ENCODE assay signal across 11 mouse cellular contexts in the genomic region with DNA sequence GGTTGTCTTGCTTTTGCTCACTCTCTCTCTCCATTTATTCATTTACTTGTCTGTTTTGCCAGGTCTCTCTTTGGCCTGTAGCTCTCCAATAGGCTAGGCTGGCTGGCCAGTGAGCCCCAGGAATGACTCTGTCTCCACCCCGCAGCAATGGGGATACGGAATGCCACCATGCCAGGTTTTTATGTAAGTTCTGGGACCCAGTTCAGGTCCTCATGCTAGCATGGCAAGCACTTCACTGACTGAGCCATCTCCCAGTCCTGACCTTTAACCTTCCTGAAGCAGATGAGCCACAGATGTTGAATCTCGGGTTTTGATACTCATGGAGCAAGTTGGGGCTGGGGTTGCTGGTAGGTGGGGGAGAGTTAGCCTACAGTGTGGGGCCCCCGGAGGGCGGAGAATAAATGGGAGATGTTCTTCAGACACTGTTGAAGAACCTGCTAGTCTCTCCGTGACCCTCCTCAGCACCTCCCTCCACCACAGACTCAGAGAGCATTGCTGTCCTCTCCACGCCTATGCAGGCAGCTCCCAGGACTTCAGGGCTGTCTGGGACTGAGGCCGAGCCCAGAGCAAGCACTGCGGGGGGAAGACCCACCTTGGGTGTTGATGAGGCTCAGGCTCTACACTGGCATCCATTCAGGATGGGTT.
A peak's percentile ranks its signal among the peaks of the same experiment; 100 is the strongest.
DNase-seq lines count a peak whose midpoint lies in the region; ATAC-seq and TF ChIP-seq lines count a peak whose summit lies in the region.
"Had no signal": no experiment of that assay in that cellular context is flagged by ENCODE, and none has a peak within 500 bp of the region (broad histone marks: within the 10 kb centered on the region; RNA-seq: fewer than 3 reads in every experiment).

No protein-coding gene starts in this region.

- ATAC-seq in forebrain, embryonic 12.5 days (ENCODE audit: low FRiP score) = no peak
- ATAC-seq in forebrain, embryonic 16.5 days = no peak
- peak; percentile 18; the same call in 1 of the 2 replicates for ATAC-seq in heart, postnatal 0 days (ENCODE audit: insufficient read depth, low read depth)
- no peak for ATAC-seq in intestine, embryonic 16.5 days
- ATAC-seq: midbrain, embryonic 13.5 days had no signal

- H3K4me2 ChIP-seq in forebrain, embryonic 12.5 days = no peak overlapping the region
- H3K4me2 ChIP-seq in forebrain, embryonic 16.5 days (ENCODE audit: low read length) = no peak overlapping the region
- no peak overlapping the region for H3K4me2 ChIP-seq in heart, postnatal 0 days (ENCODE audit: low read depth, low read length)
- H3K4me2 ChIP-seq in intestine, embryonic 16.5 days (ENCODE audit: low read depth, low read length) = no peak overlapping the region
- H3K4me2 ChIP-seq: hindbrain, embryonic 15.5 days; midbrain, embryonic 13.5 days had no signal

- 0 out of 2 replicates have a peak, but pooled peaks cover 5% of the 10 kb centered on the region for H3K9me3 ChIP-seq in forebrain, embryonic 12.5 days
- H3K9me3 ChIP-seq in forebrain, embryonic 16.5 days (ENCODE audit: control insufficient read depth, low read length) = no peaks in the 10 kb centered on the region; the same call in 1 of the 2 replicates
- no peaks in the 10 kb centered on the region for H3K9me3 ChIP-seq in heart, postnatal 0 days (replicated peaks; ENCODE audit: control insufficient read depth, low read length)
- no peaks in the 10 kb centered on the region for H3K9me3 ChIP-seq in intestine, embryonic 16.5 days (ENCODE audit: control insufficient read depth, low read length)
- H3K9me3 ChIP-seq: hindbrain, embryonic 15.5 days; midbrain, embryonic 13.5 days had no signal

- H3K79me2 ChIP-seq in C2C12 (ENCODE audit: control insufficient read depth, insufficient read depth) = no peaks in the 10 kb centered on the region

- WGBS in forebrain, embryonic 12.5 days = 84% methylated on average over 9 of the region's 9 CpGs
- 84% methylated on average over 9 of the region's 9 CpGs for WGBS in forebrain, embryonic 16.5 days
- WGBS in heart, postnatal 0 days = 84% methylated on average over 9 of the region's 9 CpGs
- 75% methylated on average over 9 of the region's 9 CpGs for WGBS in intestine, embryonic 16.5 days

- H3K4me3 ChIP-seq in forebrain, embryonic 12.5 days (replicated peaks) = no peak overlapping the region
- no peak overlapping the region for H3K4me3 ChIP-seq in forebrain, embryonic 16.5 days (replicated peaks; ENCODE audit: low read length)
- no peak overlapping the region for H3K4me3 ChIP-seq in heart, postnatal 0 days (ENCODE audit: low read depth, low read length)
- H3K4me3 ChIP-seq in C2C12 (ENCODE audit: insufficient read depth, poor library complexity, severe bottlenecking) = no peak overlapping the region
- no peak overlapping the region for H3K4me3 ChIP-seq in intestine, embryonic 16.5 days (ENCODE audit: low read length)
- H3K4me3 ChIP-seq: hindbrain, embryonic 15.5 days; midbrain, embryonic 13.5 days had no signal

- no peak for TF ChIP-seq CTCF in heart, postnatal 0 days (IDR thresholded peaks at IDR 0.05; ENCODE audit: low read depth)
- TF ChIP-seq CTCF in C2C12 (IDR thresholded peaks at IDR 0.05; ENCODE audit: control insufficient read depth, insufficient read depth, insufficient read length) = no peak

- 0 out of 2 replicates have a peak, but pooled peaks cover 3% of the 10 kb centered on the region for H3K27me3 ChIP-seq in forebrain, embryonic 12.5 days
- H3K27me3 ChIP-seq in forebrain, embryonic 16.5 days (replicated peaks; ENCODE audit: control insufficient read depth, insufficient read depth, low read length) = no peaks in the 10 kb centered on the region
- no peaks in the 10 kb centered on the region for H3K27me3 ChIP-seq in heart, postnatal 0 days (ENCODE audit: control insufficient read depth, insufficient read depth, low read length)
- no peaks in the 10 kb centered on the region for H3K27me3 ChIP-seq in C2C12 (ENCODE audit: control insufficient read depth, insufficient read depth, insufficient read length)
- no peaks in the 10 kb centered on the region for H3K27me3 ChIP-seq in intestine, embryonic 16.5 days (replicated peaks; ENCODE audit: control insufficient read depth, insufficient read depth, low read length)
- H3K27me3 ChIP-seq: hindbrain, embryonic 15.5 days; midbrain, embryonic 13.5 days had no signal

- no peak for TF ChIP-seq EP300 in heart, postnatal 0 days (IDR thresholded peaks at IDR 0.05; ENCODE audit: low read depth)

- H3K9ac ChIP-seq in forebrain, embryonic 12.5 days = peak overlapping the region; percentile 22; the same call in 1 of the 2 replicates
- no peak overlapping the region for H3K9ac ChIP-seq in forebrain, embryonic 16.5 days (replicated peaks; ENCODE audit: low read depth, low read length)
- no peak overlapping the region for H3K9ac ChIP-seq in heart, postnatal 0 days (replicated peaks; ENCODE audit: low read depth, low read length)
- H3K9ac ChIP-seq in intestine, embryonic 16.5 days (ENCODE audit: low read depth, low read length) = no peak overlapping the region
- H3K9ac ChIP-seq: hindbrain, embryonic 15.5 days; midbrain, embryonic 13.5 days had no signal

- DNase-seq in heart, postnatal 0 days (ENCODE audit: low spot score) = no peak
- DNase-seq in heart, adult 9 months (ENCODE audit: low spot score in 2 of 2) = no peak
- no peak for DNase-seq in embryo, embryonic 11 days
- DNase-seq in right cerebral cortex, postnatal 4 days = no peak
- DNase-seq: thymus, adult 2 months had no signal

- H3K27ac ChIP-seq in forebrain, embryonic 12.5 days = no peak overlapping the region
- no peak overlapping the region for H3K27ac ChIP-seq in forebrain, embryonic 16.5 days (ENCODE audit: low read length)
- no peak overlapping the region for H3K27ac ChIP-seq in heart, postnatal 0 days (ENCODE audit: low read depth)
- H3K27ac ChIP-seq in intestine, embryonic 16.5 days (ENCODE audit: low read length) = peak overlapping the region; percentile 76
- H3K27ac ChIP-seq: hindbrain, embryonic 15.5 days; midbrain, embryonic 13.5 days had no signal

- no peaks in the 10 kb centered on the region for H3K36me3 ChIP-seq in forebrain, embryonic 12.5 days (replicated peaks)
- no peaks in the 10 kb centered on the region for H3K36me3 ChIP-seq in forebrain, embryonic 16.5 days (ENCODE audit: control insufficient read depth, insufficient read depth)
- no peaks in the 10 kb centered on the region for H3K36me3 ChIP-seq in heart, postnatal 0 days (replicated peaks; ENCODE audit: control insufficient read depth, insufficient read depth, low read length)
- no peaks in the 10 kb centered on the region for H3K36me3 ChIP-seq in C2C12 (ENCODE audit: control insufficient read depth, insufficient read depth)
- no peaks in the 10 kb centered on the region for H3K36me3 ChIP-seq in intestine, embryonic 16.5 days (ENCODE audit: control insufficient read depth, insufficient read depth, low read length)
- H3K36me3 ChIP-seq: hindbrain, embryonic 15.5 days; midbrain, embryonic 13.5 days had no signal

- peaks cover 6% of the 10 kb centered on the region; the same call in 1 of the 2 replicates for H3K4me1 ChIP-seq in forebrain, embryonic 12.5 days
- peaks cover 5% of the 10 kb centered on the region for H3K4me1 ChIP-seq in forebrain, embryonic 16.5 days (replicated peaks; ENCODE audit: control insufficient read depth, insufficient read depth, low read length)
- H3K4me1 ChIP-seq in heart, postnatal 0 days (ENCODE audit: control insufficient read depth, insufficient read depth) = peaks cover 21% of the 10 kb centered on the region
- peaks cover 18% of the 10 kb centered on the region for H3K4me1 ChIP-seq in intestine, embryonic 16.5 days (ENCODE audit: control insufficient read depth, insufficient read depth, low read length)
- H3K4me1 ChIP-seq: hindbrain, embryonic 15.5 days had no signal

- H3K79me3 ChIP-seq in C2C12 (ENCODE audit: low read depth) = no peaks in the 10 kb centered on the region

- H3ac ChIP-seq in C2C12 (ENCODE audit: control insufficient read depth, insufficient read length, low read depth) = peak overlapping the region; percentile 47

TF ChIP-seq in C2C12, 6 proteins besides CTCF, POLR2A, EP300 and RAD21:
- TF ChIP-seq MAX (IDR thresholded peaks at IDR 0.05) = no peak
TF ChIP-seq in C2C12: peak in this region for 0.
